Mouse (Mus musculus): ENCODE measurements at regions not wholly inside any gene's neighbourhood (a gene's known extent, or its start where the extent isn't known, plus 50 kb on each side); places are given as distances from the start of the nearest gene placed in this dataset.

DNA sequence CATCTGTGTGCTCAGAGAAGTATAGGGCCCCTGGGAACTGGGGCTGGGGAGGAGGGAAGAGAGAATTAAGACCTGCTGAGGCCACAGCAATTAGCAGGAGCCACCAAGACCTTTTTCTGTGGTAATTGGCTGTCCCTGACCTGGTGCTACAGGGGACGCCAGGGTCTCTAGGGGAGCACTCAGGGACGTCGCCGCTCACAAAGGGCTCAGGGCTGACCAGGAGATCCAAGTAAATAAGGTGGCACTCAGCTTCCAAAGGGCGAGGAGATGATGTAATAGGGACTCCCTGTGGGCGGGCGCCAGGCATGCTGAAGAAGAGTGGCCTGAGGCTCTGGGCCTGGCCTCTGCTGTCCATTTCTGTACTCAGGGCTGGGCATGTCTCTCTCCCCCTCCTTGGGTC is 363.2 kb upstream of the 3110018I06Rik start:
- Histone ChIP-seq H3K4me1 (ENCODE audit: control insufficient read depth, insufficient read depth, low read length) (no peaks in the 10 kb centered on the region; the same call in 1 of the 2 replicates), H3K27me3 (ENCODE audit: control insufficient read depth, insufficient read depth, low read length) (no peaks in the 10 kb centered on the region), H3K36me3 (ENCODE audit: control insufficient read depth, insufficient read depth, low read length) (no peaks in the 10 kb centered on the region), H3K27ac (ENCODE audit: control insufficient read depth, insufficient read depth, low read depth, low read length) (no peak overlapping the region), H3K4me3 (ENCODE audit: control insufficient read depth, low read depth, low read length) (no peak overlapping the region)
- TF ChIP-seq POLR2A (IDR thresholded peaks at IDR 0.05; ENCODE audit: control insufficient read depth, low read depth, low read length) (no peak), CTCF (IDR thresholded peaks at IDR 0.05; ENCODE audit: control insufficient read depth, insufficient read depth, insufficient replicate concordance, low read depth, low read length) (no peak)

DNA sequence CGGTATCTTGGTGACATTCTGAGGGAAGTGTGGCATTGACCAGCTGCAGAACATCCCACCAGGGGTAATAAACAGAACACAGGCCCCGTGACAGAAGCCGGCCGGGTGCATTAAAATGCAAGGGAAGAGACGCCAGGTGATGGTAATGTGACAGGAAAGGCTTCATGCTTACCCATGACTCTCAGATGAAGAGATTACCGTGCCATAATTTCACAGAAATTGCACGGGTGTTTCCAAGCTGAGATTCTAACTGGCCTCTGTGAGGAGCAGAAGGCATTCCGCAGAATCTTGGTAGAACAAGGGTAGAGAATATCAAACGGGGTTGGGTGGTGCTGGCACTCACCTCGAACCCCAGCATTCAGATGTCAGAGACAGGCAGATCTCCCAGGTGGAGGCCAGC is 362.4 kb upstream of the 3110018I06Rik start:
- H3K27ac ChIP-seq (ENCODE audit: control insufficient read depth, insufficient read depth, low read depth, low read length), result no peak overlapping the region
- H3K27me3 ChIP-seq (ENCODE audit: control insufficient read depth, insufficient read depth, low read length), result no peaks in the 10 kb centered on the region
- no peaks in the 10 kb centered on the region for H3K4me1 ChIP-seq (ENCODE audit: control insufficient read depth, insufficient read depth, low read length)
- H3K36me3 ChIP-seq (ENCODE audit: control insufficient read depth, insufficient read depth, low read length), result no peaks in the 10 kb centered on the region
- no peak for TF ChIP-seq POLR2A (IDR thresholded peaks at IDR 0.05; ENCODE audit: control insufficient read depth, low read depth, low read length)
- TF ChIP-seq CTCF (IDR thresholded peaks at IDR 0.05; ENCODE audit: control insufficient read depth, insufficient read depth, insufficient replicate concordance, low read depth, low read length), result no peak
- no peak overlapping the region for H3K4me3 ChIP-seq (ENCODE audit: control insufficient read depth, low read depth, low read length)

DNA sequence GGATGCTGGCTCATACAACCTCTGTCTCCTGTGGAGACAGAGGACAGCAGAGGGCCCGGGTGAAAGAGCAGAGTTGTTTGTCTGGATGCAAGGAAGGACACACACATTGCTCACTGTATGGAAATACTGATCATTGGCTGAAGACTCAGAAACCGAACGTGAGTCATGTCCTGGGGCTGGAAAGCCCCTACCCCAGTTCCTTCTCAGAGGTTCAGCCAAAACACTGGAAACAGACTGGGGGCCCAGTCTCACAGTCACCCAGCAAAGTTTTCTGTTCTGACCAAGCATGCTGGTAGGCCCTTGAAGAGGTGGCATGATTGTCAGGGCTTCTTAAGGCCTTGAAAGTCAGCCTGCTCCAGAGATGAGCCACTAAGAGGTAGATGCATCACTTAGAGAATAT is 360.8 kb upstream of the 3110018I06Rik start:
- TF ChIP-seq POLR2A (IDR thresholded peaks at IDR 0.05; ENCODE audit: control insufficient read depth, low read depth, low read length) (no peak), CTCF (IDR thresholded peaks at IDR 0.05; ENCODE audit: control insufficient read depth, insufficient read depth, insufficient replicate concordance, low read depth, low read length) (no peak)
- Histone ChIP-seq H3K27me3 (ENCODE audit: control insufficient read depth, insufficient read depth, low read length) (no peaks in the 10 kb centered on the region), H3K4me1 (ENCODE audit: control insufficient read depth, insufficient read depth, low read length) (no peaks in the 10 kb centered on the region)

DNA sequence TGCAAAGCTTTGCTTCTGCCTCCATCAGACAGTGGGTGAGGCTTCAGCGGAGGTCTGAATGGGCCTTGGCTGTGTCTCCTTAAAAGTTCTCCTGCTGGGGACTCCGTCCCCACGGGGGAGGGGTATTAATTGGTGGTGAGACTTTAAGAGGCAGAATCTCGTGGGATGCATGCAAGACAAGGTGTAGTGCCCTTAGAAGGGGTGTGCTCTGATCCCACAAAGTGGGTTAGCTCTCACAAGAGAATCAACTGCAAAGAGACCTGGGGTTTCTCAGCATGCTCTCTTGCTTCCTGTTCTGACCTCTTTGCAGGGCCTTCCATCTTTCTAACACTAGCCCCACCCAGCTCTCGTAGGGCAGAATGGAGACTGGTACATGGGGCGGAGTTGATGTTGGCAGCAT is 359.2 kb upstream of the 3110018I06Rik start:
- H3K27me3 ChIP-seq (ENCODE audit: control insufficient read depth, insufficient read depth, low read length), result no peaks in the 10 kb centered on the region
- H3K27ac ChIP-seq (ENCODE audit: control insufficient read depth, insufficient read depth, low read depth, low read length), result no peak overlapping the region
- no peak for TF ChIP-seq POLR2A (IDR thresholded peaks at IDR 0.05; ENCODE audit: control insufficient read depth, low read depth, low read length)
- no peak for TF ChIP-seq CTCF (IDR thresholded peaks at IDR 0.05; ENCODE audit: control insufficient read depth, insufficient read depth, insufficient replicate concordance, low read depth, low read length)
- H3K4me3 ChIP-seq (ENCODE audit: control insufficient read depth, low read depth, low read length), result no peak overlapping the region
- H3K4me1 ChIP-seq (ENCODE audit: control insufficient read depth, insufficient read depth, low read length), result no peaks in the 10 kb centered on the region
- H3K36me3 ChIP-seq (ENCODE audit: control insufficient read depth, insufficient read depth, low read length), result no peaks in the 10 kb centered on the region

More for the DNA sequence above, 360.8 kb upstream of the 3110018I06Rik start:
- Histone ChIP-seq H3K27ac (ENCODE audit: control insufficient read depth, insufficient read depth, low read depth, low read length) (no peak overlapping the region), H3K36me3 (ENCODE audit: control insufficient read depth, insufficient read depth, low read length) (no peaks in the 10 kb centered on the region), H3K4me3 (ENCODE audit: control insufficient read depth, low read depth, low read length) (no peak overlapping the region)

GRCm38 (mm10) chr12:107131351-107131750 is 357.1 kb upstream of the 3110018I06Rik start:
- no peak overlapping the region for H3K27ac ChIP-seq (ENCODE audit: control insufficient read depth, insufficient read depth, low read depth, low read length)
- H3K36me3 ChIP-seq (ENCODE audit: control insufficient read depth, insufficient read depth, low read length), result no peaks in the 10 kb centered on the region
- no peaks in the 10 kb centered on the region for H3K4me1 ChIP-seq (ENCODE audit: control insufficient read depth, insufficient read depth, low read length)
- no peak for TF ChIP-seq POLR2A (IDR thresholded peaks at IDR 0.05; ENCODE audit: control insufficient read depth, low read depth, low read length)
- TF ChIP-seq CTCF (IDR thresholded peaks at IDR 0.05; ENCODE audit: control insufficient read depth, insufficient read depth, insufficient replicate concordance, low read depth, low read length), result no peak
- H3K27me3 ChIP-seq (ENCODE audit: control insufficient read depth, insufficient read depth, low read length), result no peaks in the 10 kb centered on the region
- no peak overlapping the region for H3K4me3 ChIP-seq (ENCODE audit: control insufficient read depth, low read depth, low read length)

DNA sequence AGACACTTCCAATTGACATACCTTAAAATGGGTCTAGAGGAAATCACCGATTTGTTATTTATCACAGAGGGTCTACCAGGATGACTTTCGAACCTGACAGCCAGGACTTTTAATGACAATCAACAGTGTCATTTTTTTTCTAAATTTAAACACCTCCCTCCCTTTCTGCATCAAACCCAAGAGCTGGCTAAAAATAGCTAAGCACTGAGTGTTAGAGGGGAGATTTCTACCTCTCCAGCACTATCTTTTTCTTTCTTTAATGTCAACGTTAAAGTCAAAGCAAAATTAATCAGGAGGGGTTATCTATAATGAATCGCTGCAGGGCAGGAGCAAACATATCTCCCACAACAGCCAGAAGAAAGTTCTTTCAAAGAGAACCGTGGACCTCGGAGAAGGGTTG is 356.6 kb upstream of the 3110018I06Rik start:
- no peaks in the 10 kb centered on the region for H3K27me3 ChIP-seq (ENCODE audit: control insufficient read depth, insufficient read depth, low read length)
- no peaks in the 10 kb centered on the region for H3K4me1 ChIP-seq (ENCODE audit: control insufficient read depth, insufficient read depth, low read length)
- no peak overlapping the region for H3K27ac ChIP-seq (ENCODE audit: control insufficient read depth, insufficient read depth, low read depth, low read length)
- TF ChIP-seq CTCF (IDR thresholded peaks at IDR 0.05; ENCODE audit: control insufficient read depth, insufficient read depth, insufficient replicate concordance, low read depth, low read length), result no peak
- TF ChIP-seq POLR2A (IDR thresholded peaks at IDR 0.05; ENCODE audit: control insufficient read depth, low read depth, low read length), result no peak
- H3K36me3 ChIP-seq (ENCODE audit: control insufficient read depth, insufficient read depth, low read length), result no peaks in the 10 kb centered on the region
- no peak overlapping the region for H3K4me3 ChIP-seq (ENCODE audit: control insufficient read depth, low read depth, low read length)

DNA sequence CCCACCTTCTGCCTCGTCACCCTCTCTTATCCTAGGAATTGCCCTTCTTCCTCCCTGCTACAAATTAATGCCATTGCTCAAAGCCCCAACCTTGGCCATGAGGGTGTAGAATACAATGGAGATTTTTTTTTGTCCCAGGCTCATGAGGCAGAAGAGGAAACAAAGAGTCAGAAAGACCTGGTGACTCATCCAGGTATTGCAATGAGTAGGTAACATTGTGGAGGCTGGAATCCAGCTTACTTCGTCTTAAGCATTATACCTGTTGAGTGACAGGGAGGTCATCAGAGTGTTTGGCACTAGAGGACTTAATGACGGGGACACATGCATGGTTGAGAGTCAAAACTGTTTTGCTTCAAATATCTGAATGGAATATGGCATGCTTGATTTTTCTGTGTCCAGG is 355.9 kb upstream of the 3110018I06Rik start:
- H3K4me3 ChIP-seq (ENCODE audit: control insufficient read depth, low read depth, low read length), result no peak overlapping the region
- H3K36me3 ChIP-seq (ENCODE audit: control insufficient read depth, insufficient read depth, low read length), result no peaks in the 10 kb centered on the region
- no peaks in the 10 kb centered on the region for H3K4me1 ChIP-seq (ENCODE audit: control insufficient read depth, insufficient read depth, low read length)
- TF ChIP-seq POLR2A (IDR thresholded peaks at IDR 0.05; ENCODE audit: control insufficient read depth, low read depth, low read length) (no peak), CTCF (IDR thresholded peaks at IDR 0.05; ENCODE audit: control insufficient read depth, insufficient read depth, insufficient replicate concordance, low read depth, low read length) (no peak)
- H3K27ac ChIP-seq (ENCODE audit: control insufficient read depth, insufficient read depth, low read depth, low read length), result no peak overlapping the region
- no peaks in the 10 kb centered on the region for H3K27me3 ChIP-seq (ENCODE audit: control insufficient read depth, insufficient read depth, low read length)

GRCm38 (mm10) chr12:107134353-107134752 is 354.1 kb upstream of the 3110018I06Rik start:
- H3K27me3 ChIP-seq (ENCODE audit: control insufficient read depth, insufficient read depth, low read length), result no peaks in the 10 kb centered on the region
- no peak overlapping the region for H3K4me3 ChIP-seq (ENCODE audit: control insufficient read depth, low read depth, low read length)

More at GRCm38 (mm10) chr12:107134353-107134752, 354.1 kb upstream of the 3110018I06Rik start:
- Histone ChIP-seq H3K36me3 (ENCODE audit: control insufficient read depth, insufficient read depth, low read length) (no peaks in the 10 kb centered on the region), H3K27ac (ENCODE audit: control insufficient read depth, insufficient read depth, low read depth, low read length) (no peak overlapping the region), H3K4me1 (ENCODE audit: control insufficient read depth, insufficient read depth, low read length) (no peaks in the 10 kb centered on the region)
- TF ChIP-seq POLR2A (IDR thresholded peaks at IDR 0.05; ENCODE audit: control insufficient read depth, low read depth, low read length) (no peak), CTCF (IDR thresholded peaks at IDR 0.05; ENCODE audit: control insufficient read depth, insufficient read depth, insufficient replicate concordance, low read depth, low read length) (no peak)

Data from testis, adult 2 months (tissue).